Mouse (Mus musculus) kidney, adult 18-20 months (tissue): ENCODE data around the gene Pink1.
"Not testable (repeated sequence)": the region's sequence is repeated elsewhere in the genome, so short reads cannot be mapped to it uniquely, and the experiment has no call there.

Experiments
- DNase-seq: peaks from one replicate; pipeline ENCODE4 v3.0.0; 2021

The Pink1 gene

DNA sequence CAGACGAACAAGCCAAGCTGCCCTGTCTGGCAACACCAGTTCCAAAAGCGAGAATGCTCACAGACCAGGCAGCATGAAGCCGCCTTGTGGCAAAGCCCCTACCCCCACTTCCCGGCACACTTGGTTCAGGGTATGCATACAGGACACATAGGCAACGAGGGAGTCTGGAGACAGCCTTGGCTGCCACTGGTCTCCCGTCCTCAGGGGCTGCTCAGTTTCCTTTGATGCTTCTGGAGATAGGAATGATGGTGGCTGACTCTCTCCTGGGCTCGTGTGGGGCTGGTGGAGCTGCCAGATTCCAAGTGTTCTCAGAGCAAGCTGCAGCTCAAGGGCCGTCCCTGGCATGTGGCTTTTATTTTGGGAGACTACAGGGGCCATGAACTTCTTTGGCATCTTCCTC lies 15.3 kb upstream of the Pink1 start:
- DNase-seq = no peak

DNA sequence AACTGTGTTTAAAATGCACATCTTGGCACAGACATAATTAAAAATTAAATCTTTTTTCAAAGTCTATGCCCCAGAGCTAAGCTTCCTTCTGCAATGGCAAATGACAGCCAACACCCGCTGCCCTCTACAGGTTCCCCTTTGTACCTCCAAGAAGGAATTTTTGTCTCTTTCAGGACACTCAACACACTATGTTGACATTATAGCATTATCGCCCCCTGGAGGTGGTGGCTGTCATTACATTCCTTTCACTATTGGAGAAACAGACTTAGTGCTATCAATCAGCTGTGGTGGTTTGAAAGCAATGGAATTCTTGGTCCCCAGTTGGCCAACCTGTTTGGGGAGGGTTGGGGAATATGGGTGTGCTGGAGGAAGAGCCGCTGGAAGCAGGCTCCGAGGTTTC lies 13.9 kb upstream of the Pink1 start:
- DNase-seq = peak; percentile 68

DNA sequence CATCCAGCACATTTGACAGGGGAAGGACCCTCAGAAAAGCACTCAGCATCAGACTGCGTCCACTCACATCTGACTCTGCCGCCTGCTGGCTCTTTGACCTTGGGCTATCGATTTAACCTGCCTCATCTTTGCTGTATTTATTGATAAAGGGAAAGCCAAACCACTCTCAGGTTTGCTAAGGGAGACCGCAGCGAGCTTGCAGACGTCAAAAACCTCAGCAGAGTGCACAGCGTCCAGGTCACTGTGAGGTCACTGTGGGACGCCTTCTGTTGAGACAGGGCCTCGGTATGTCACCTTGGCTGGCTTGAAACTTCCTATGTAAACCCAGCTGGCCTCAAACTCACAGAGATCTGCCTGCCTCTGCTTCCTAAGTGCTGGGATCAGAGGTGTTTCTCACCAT lies 11.2 kb upstream of the Pink1 start:
- no peak for DNase-seq

DNA sequence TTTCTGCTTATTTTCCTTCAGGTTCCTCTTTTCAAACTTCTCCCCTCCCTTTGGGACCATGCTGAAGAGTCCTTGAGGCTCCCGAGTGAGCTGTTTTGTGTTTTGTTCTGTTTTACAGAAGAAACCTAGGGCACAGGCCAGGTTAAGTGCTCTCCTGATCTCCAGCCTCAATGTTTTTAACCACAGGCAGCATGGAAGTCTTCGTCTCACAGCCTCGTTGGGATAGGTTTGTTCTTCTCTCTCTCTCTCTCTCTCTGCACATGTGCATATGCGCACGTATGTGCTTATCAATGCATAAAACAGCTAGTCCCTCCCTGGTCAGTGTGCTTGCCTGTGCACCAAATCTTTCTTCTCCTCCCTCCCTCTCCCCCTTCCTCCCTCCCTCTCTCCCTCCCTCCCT lies 10.8 kb upstream of the Pink1 start:
- no peak for DNase-seq

DNA sequence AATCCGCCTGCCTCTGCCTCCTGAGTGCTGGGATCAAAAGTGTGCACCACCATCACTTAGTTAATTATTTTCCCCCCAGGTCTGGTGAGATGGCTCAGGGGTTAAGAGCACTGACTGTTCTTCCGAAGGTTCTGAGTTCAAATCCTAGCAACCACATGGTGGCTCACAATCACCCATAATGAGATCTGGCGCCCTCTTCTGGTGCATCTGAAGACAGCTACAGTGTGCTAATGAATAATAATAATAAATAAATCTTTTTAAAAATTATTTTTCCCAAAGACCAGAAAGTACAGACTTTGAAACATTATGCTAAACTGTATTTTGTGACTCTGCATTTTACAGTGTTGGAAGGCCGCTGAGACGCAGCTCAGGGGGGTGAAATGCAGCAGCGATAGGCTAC lies 9.5 kb upstream of the Pink1 start:
- DNase-seq = no peak

DNA sequence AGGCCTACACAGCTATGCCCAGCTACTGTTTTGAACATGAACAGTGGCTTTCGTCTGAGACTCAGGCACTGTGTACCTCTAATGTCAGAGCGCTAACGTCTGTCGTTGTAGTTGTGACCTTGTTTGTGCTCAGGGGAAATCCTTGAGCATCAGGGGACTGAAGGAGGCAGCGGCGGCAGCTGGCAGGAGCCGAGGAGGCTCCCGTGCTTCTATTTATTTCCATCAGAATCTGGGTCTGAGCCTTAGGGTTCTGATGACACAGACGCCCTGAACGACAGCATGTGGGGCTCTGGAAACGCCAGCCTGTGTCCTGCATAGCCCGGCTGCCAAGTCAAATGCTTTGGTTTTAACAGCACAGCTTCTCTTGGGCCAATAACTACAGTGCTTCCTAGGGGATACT lies 8.9 kb upstream of the Pink1 start:
- no peak for DNase-seq

DNA sequence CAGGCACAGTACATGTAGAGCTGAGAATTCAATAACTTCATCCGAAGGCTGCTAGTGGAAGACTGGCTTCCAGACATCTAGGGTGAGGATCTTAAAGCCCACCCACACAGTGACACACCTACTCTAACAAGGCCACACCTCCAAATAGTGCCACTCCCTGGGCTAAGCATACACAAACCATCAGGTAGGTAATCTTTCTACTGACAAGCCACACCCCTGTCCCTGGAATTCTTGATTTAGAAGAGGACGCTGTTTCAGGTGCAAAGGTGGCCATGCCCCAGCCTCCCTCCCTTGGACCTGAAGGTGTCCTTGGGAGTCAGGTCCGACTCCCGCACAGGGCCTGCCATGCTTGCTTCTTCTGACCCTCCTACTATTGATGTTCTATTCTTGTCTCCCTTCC lies 7.0 kb upstream of the Pink1 start:
- no peak for DNase-seq

DNA sequence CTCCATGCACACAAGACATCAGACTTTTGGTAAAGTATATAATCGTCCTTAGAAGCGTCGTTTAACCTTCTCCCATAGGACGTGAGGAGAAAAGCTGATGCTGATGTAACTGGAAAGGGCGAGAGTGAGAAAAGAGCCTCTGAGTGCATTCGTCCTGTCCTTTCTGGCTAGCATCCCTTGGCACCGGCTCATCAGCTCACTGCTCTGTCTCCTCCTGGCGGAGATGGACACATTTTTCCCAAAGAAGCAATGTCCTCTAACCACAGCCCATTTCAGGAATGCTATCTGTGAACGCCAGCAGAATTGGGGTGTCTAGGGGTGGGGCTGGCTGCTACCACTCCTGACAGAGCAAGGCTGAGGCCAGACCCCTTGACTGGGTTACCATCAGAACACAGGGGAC lies 5.5 kb upstream of the Pink1 start:
- no peak for DNase-seq

DNA sequence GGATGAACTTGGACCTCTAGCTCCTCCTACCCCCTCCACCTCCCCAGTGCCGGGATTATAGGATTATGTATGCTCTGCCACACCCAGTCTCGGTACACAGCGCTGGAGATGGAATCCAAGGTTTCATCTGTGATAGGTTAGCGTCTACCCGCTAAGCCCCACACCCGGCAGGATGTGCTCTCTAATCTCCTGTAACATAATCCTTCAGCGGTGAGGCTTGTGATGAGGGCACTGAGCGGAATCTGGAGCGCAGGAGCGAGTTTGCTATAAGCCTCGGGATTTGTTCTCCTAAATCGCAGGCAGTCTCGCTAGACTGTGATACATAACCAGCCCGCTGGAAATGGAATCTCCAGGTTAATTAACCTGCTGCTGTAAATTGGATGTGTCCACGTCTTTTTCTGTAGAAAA lies 4.2 kb upstream of the Pink1 start:
- no peak for DNase-seq

DNA sequence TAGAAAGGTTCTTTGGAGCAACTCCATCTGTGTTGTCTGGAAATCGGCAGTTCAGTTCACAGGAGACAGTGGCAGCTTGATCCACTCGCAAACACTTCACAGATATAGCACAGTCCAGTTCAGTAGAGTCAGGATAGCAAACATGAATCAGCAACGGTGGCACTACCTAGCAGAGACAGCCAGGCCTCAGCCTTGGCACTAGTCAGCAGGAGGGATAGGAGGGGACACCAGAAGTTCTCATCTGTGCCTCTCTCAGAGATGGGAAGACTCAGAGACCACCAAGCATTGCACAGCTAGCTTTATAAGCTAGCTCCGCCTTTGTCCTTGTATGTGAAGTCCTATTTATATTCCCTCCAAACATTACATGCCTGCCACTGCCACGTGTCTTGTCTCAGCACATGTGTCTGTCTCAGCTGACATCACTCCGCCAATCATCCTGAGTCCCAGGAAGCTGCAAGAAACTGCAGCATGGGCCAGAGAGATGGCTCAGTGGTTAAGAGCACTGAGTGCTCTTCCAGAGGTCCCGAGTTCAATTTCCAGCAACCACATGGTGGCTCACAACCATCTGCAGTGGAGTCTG lies 1.9 kb upstream of the Pink1 start:
- no peak for DNase-seq

DNA sequence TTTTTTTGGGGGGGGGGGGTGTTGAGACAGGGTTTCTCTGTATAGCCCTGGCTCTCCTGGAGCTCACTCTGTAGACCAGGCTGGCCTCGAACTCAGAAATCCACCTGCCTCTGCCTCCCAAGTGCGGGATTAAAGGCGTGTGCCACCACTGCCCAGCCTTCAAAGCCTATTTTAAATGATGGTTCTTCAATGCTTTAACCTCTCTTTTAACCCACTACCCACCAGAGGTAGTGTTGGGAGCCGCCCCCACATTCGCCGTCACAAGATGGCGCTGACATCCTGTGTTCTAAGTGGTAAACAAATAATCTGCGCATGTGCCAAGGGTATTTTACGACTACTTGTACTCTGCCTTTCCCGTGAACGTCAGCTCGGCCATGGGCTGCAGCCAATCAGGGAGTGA lies 1.0 kb upstream of the Pink1 start:
- DNase-seq = not testable (repeated sequence)

DNA sequence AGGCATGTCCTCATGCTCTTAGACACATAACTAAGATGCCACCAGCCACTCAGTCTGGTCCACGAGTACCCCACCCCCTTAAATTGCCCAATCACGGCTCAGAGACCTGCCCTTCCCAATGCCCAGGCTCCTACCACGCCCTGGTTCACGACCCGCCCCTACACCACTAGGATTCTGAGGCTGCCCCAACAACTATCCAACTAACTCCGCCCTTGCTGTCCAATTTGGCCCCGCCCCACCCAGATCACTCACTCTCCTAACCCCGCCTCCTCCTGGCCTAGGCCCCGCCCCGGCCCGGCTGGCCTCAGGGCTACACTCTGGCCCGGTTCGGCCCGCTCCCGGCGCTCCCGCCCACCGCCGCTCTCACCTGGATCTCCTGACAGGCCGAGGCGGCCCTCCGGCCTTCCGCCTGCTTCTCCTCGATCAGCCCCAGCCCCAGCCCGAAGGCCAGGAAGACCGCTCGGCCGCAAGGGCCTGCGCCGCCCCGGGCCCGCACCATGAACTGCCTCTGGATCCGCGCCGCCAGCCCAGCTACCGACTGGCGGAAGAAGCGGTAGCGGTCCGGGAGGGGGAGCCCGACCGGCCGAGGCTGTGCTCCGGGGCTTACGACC lies 536 bp downstream of the Pink1 start:
- peak; percentile 99 for DNase-seq

DNA sequence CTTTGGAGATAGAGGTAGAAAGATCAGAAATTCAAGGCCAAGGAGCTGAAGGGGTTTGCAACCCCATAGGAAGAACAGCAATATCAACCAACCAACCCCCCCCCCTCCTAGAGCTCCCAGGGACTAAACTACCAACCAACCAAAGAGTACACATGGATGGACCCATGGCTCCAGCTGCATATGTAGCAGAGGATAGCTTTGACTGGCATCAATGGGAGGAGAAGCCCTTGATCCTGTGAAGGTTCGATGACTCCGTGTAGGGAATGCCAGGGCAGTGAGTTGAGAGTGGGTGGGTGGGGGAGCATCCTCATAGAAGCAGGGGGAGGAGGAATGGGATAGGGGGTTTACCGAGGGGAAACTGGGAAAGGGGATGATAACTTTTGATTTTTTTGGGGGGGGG lies 1.7 kb downstream of the Pink1 start:
- DNase-seq = no peak

DNA sequence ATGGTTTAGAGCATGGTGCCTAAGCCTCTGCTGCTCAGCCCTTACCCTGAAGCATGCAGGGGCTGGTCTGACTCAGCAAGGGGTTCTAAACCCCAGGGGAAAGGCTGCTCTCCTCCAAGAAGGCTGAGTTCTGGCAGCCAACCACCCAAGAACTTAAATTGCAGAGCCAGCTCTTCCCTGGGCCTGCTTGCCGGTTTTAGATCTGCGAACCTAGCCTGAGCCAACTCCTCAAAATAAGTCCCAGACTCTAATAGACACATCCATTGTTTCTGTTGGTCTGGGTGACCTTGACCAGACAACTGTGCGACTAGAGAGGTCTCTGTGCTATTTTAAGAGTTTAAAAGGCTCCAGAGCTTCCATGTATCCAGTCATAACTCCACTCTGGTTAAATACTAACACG lies 2.4 kb downstream of the Pink1 start:
- no peak for DNase-seq

DNA sequence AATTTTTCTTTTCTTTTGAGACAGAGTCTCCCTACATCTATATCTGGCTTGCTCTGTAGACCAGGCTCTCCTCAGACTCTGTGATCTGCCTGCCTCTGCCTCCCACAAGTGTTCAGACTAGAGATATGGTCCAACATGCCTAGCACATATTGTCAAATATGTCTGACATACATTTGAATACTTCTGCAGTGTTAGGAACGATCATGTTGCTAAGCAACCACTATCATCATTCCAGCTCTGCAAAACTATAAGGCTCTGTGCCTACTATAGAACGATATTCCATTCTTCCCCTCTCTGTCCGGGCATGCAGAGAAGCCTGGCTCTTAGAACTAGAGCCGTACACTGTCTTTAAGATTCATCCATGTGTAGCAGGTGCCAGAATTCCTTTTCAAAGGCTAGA lies 3.4 kb downstream of the Pink1 start:
- no peak for DNase-seq

DNA sequence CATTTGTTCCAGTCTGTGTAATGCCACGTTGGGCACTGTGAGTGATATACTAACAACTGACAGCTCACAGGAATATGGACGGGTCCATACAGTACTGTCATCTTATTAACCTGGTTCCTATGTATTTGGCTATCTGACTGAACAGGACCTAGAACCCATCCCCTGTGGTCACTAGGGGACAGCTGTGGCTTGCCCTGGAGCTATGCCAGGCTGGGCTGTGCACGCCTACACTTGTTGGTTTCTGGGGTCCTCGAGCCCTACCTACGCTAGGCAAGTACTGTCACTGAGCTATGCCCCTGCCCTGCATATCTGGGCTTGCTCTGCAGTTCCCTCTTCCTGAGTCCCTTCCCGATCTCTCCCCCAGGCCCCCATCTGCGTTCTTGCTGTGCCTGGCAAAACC lies 4.6 kb downstream of the Pink1 start:
- no peak for DNase-seq

DNA sequence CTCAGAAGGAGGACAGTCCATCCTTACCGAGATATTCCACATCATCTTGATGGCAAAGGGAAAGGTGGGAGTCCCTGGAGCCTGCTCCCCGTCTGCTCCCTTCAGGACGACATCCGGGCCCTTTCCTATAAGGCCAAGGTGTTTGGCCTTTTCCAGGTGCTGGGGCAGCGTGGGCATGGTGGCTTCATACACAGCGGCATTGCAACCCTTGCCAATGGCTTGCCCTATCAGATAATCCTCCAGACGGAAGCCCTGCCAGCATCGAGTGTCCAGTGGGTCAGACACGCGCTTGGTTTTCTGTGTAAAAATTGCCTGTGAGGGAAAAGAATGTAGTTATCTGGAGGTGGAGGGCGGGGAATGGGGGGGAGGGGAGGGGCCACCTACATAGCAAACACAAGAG lies 5.4 kb downstream of the Pink1 start:
- DNase-seq = no peak

DNA sequence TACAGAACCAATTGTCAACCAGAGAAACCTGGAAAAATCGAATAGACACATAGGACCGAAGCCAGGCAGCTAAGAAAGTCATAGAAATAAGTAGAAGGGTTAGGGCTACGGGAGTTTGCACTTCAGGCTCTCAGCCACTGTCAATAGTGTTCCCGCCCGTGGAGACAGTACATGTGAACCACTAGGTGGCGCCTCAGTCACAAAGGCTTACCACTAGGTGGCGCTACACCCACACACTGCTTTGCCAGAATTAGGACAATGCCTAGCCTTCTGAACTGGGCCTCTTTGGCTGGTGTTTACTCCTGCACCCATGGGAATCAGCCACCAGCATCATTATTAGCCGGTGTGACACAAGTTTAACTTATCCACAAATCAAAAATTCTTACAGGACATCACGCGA lies 6.6 kb downstream of the Pink1 start:
- peak; percentile 90 for DNase-seq

DNA sequence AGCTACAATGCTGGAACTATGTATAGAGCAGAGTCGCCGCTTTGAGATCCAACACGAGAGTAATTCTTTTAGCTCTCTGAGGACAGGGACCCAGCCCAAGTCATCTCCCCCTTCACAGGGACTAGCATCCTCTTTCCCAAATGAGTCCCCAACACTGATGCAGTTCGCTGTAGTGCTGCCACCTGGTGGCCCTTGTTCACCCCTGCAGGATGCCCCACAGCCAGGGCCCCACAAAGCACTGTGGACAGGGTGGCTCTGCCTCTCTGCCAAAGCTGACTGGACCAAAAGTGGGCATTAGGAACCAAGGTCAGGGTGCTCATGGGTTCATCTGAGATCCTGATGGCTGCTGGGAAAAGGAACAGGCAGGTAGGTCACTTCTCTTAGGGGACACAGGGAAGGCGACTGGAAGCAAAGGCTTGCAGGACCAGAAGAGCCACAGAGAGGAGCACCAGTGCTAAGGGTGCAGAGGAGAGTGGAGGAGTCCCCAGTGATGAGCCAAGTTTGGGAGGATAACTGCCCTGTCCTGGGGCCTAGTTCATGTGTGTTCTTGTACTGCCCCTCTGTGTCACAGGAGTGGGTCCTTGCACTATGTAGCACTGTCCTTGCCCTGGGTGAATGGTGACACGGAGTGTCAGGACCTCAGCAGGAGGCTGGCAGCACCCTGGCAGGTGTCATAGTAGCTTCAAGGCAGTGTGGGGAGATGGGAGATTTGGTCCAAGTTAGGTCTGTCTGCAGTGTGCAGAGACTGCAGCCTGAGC lies 7.4 kb downstream of the Pink1 start:
- DNase-seq = peak; percentile 57

DNA sequence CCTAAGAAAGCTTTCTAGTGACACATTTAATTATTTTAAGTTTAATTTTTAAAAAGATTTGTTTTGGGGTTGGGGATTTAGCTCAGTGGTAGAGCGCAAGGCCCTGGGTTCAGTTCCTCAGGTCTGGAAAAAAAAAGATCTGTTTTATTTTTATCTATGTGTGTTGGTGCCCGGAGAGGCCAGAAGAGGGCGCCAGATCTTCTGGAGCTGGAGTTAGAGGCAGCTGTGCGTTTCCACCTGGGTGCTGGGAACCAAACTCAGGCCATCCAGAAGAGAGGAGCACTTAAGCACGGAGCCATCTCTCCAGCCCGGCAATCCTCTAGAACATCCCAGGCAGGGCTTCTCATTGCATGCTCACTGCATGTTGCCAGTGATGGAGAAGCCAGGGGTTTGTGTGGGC lies 9.7 kb downstream of the Pink1 start:
- no peak for DNase-seq

DNA sequence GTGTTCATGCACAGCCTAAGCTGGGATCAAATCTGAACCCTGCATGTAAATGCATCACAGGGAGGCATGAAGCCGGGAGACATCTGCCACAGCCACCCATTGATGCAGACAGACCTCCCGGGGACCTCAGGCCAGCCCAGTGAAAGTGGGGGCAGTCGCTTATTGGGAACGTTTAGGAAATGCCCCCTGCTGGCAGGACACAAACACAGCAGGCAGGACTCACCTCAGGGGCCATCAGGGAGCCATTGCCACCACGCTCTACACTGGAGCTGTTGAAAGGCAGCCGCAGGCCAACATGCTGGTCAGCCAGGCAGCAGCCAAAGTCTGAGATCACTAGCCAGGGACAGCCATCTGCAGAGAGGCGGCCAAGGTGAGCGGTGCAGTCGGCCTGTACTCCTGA lies 10.3 kb downstream of the Pink1 start:
- no peak for DNase-seq

DNA sequence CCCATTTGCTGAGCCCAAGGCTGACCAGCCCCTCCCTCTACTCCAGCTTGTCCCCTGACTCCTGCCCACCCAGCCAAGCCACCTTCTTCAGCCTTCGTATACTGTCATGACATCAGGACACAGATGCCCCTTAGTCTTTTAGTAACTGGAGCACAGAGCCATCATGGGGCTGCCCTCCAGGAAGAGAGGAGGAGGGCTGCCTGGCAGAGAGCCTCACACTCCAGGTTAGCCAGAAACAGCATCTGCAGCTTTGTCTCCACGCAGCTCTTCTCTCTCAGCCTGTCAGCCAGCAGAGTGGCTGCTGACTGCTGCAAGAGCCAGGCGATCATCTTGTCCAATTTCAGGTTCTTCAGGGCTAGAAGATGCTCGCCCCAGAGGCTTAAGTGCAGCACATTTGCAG lies 12.3 kb downstream of the Pink1 start:
- DNase-seq = no peak

DNA sequence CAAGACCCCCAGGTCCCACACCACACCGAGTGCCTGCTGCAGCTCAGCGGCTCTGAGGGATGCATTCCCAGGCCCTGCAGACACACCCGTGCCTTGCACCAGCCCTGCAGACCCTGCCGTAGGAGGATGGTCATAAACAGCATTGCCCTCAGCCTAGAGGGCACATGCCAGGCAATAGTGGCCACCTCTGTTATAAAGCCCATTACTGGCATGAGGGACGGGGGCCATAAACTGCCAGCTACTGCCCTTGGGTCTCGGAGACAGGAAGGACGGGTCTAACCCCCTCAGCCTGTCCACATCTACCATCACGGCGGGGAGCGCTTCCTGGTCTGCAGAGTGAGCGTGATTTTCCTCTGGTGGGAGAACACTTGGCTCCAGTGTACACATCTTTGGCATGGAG lies 13.1 kb downstream of the Pink1 start:
- DNase-seq = no peak

DNA sequence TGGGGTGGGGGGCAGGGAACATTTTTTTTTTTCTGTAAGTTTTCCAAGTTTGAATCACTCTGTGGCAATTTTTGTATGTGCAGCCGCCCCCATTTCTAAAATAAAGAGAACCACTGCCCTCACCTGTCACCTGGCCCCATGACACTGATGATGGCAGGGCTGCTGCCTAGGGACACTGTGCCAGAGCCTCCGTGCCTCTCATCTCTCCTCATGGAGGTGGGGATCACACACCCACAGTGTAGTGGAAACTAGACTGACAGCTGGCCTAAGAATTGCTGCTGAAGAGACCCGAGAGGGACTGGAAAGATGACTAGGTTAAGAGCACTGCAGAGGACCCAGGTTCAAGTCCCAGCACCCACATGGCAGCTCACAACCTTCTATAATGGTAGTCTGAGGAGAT lies 14.0 kb downstream of the Pink1 start:
- DNase-seq = no peak

DNA sequence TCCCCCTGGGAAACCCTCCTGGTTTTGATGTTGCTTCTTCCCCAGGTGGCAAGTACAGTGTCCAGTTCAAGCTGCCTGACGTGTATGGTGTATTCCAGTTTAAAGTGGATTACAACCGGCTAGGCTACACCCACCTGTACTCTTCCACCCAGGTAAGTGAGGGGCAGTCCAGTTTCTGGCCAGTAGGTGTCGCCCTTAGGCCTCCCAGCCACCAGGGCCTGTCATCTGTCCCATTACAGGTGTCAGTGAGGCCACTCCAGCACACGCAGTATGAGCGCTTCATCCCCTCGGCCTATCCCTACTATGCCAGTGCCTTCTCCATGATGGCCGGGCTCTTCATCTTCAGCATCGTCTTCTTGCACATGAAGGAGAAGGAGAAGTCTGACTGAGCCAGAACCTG lies 14.5 kb downstream of the Pink1 start:
- DNase-seq = peak; percentile 75
